Mouse (Mus musculus) liver, adult 2 months (tissue): ENCODE measurements around the gene Muc13. TPM values are rescaled to one million over a fixed set of nuclear protein-coding genes. Genes with fewer than 3 reads are reported as not detected.

Experiments
- DNase-seq: peaks from one replicate; pipeline ENCODE4 v3.0.0-alpha.2; 2011; ENCODE audit warnings: low read depth, low spot score; ENCODE audit errors: extremely low read depth
- H3K27ac ChIP-seq: fragments of 200-500 bp; replicated peaks from 2 replicates; pipeline ENCODE4 v1.5.1; 2012; ENCODE audit warnings: low read depth, mild to moderate bottlenecking, control low read depth, inconsistent platforms, low read length; ENCODE audit not compliant: insufficient read depth
- H3K27me3 ChIP-seq: fragments of 200-500 bp; 2 replicates; pipeline ENCODE4 v1.6.1; 2012; ENCODE audit warnings: mild to moderate bottlenecking, moderate library complexity, low read length, inconsistent platforms; ENCODE audit not compliant: control insufficient read depth, insufficient read depth
- H3K36me3 ChIP-seq: fragments of 200-500 bp; 2 replicates; pipeline ENCODE4 v1.6.1; 2012; ENCODE audit warnings: low read length, inconsistent platforms; ENCODE audit not compliant: control insufficient read depth, insufficient read depth
- H3K4me1 ChIP-seq: fragments of 200-500 bp; 2 replicates; pipeline ENCODE4 v1.6.1; 2011; ENCODE audit warnings: low read length; ENCODE audit not compliant: control insufficient read depth, insufficient read depth
- H3K4me3 ChIP-seq: fragments of 200-500 bp; 2 replicates; pipeline ENCODE4 v1.5.1; 2011; ENCODE audit warnings: low read depth, mild to moderate bottlenecking, control low read depth, low read length, moderate library complexity; ENCODE audit not compliant: insufficient read depth
- H3K79me2 ChIP-seq: fragments of 200-500 bp; 2 replicates; pipeline ENCODE4 v1.6.1; 2012; ENCODE audit warnings: inconsistent platforms, mild to moderate bottlenecking, low read length, moderate library complexity; ENCODE audit not compliant: control insufficient read depth, insufficient read depth
- H3K9ac ChIP-seq: fragments of 200-500 bp; 2 replicates; pipeline ENCODE4 v1.6.1; 2012; ENCODE audit warnings: low read depth, mild to moderate bottlenecking, control low read depth, inconsistent platforms, low read length
- CTCF ChIP-seq: fragments of 200-500 bp; IDR thresholded peaks from 2 replicates; pipeline ENCODE4 v1.5.1; 2011; ENCODE audit warnings: low read depth, low read length, control low read depth
- POLR2A ChIP-seq: fragments of 200-500 bp; IDR thresholded peaks from 2 replicates; pipeline ENCODE4 v1.6.1; 2011; ENCODE audit warnings: low read length, control low read depth; ENCODE audit not compliant: insufficient read depth; ENCODE audit errors: extremely low read depth
- WGBS: fragments of 180-500 bp; shearing (Covaris S2); methylation state at CpG from one replicate; pipeline ENCODE4 v1.1.7; 2018; 5-methylcytosine and 5-hydroxymethylcytosine counted together
- polyA plus RNA-seq: library from polyadenylated mRNA; depleted of rRNA; stranded (reverse); fragments of >200 nt; gene quantifications from 2 replicates; pipeline ENCODE4 v1.2.3, GENCODE M21; 2012; rRNA removed
- total RNA-seq: library from RNA; depleted of rRNA; stranded (reverse); fragments of >200 nt; gene quantifications from 2 replicates; pipeline ENCODE4 v1.2.3, GENCODE M21; 2014; rRNA removed

Gene Muc13
- total RNA-seq (not detected in 2 replicates), polyA plus RNA-seq (0.32 and 0.65 TPM in 2 replicates)

- DNase-seq, result no peak
- no peaks in the 10 kb centered on the region for H3K27me3 ChIP-seq
- H3K9ac ChIP-seq, result no peak within 1 kb of the TSS
- no peaks in the 10 kb centered on the region for H3K4me1 ChIP-seq
- 70% methylated on average over 10 of the region's 10 CpGs for WGBS
- H3K36me3 ChIP-seq, result no peaks in the 10 kb centered on the region
- no peak within 1 kb of the TSS for H3K4me3 ChIP-seq
- no peaks in the 10 kb centered on the region for H3K79me2 ChIP-seq
- no peak within 1 kb of the TSS for H3K27ac ChIP-seq
- TF ChIP-seq CTCF (no peak), POLR2A (no peak)
These were observed at the start of gene Muc13 for GRCm38 (mm10) chr16:33793846-33794791. Muc13 (plus strand) TSS chr16:33794037.

DNA sequence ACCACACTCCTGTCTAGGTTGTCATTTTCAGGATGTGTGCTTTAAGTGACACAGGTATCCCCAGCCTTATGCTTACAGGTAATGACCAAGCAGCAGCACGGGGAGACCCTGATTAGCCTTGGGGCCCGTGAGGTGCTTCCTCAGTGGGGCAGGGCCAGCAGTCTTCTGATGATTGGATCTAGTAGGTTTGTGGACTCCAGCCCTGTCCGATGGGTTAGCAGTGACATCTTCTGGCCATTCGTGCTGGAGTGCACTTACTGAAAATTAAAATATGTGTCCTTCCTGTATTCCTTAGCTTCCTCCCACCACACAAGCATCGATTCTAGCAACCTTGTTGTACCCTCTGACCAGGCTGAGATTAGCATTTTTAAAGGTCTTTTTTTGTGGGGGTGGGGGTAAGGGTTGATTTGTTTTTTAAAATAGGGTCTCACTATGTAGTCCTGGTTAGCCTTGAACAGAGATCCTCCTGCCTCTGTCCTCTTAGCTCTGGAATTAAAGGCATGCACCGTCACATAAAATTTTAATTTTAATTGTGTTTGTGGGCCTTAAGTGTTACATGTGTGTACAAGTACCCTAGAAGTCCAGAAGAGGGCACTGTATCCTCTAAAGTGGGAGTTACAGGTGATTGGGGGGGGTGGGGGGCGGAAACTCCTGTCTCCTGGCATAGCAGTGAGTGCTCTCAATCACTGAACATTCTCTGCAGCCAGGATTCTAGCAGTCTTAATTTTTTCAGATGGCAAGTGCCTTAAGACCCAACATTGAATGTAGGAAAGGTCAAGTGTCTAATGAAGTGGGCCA lies 49.0 kb upstream of the Muc13 start:
- Histone ChIP-seq H3K27me3 (no peaks in the 10 kb centered on the region), H3K4me3 (no peak overlapping the region), H3K4me1 (peaks cover 5% of the 10 kb centered on the region; the same call in 1 of the 2 replicates), H3K27ac (no peak overlapping the region), H3K79me2 (no peaks in the 10 kb centered on the region), H3K9ac (no peak overlapping the region), H3K36me3 (no peaks in the 10 kb centered on the region)
- WGBS, result 73% methylated on average over 7 of the region's 7 CpGs
- DNase-seq, result peak; percentile 30
- peak; percentile 43; the same call in 1 of the 2 replicates for TF ChIP-seq CTCF
- TF ChIP-seq POLR2A, result no peak

- no peak for TF ChIP-seq POLR2A
- TF ChIP-seq CTCF, result no peak
- Histone ChIP-seq H3K27ac (no peak overlapping the region), H3K9ac (no peak overlapping the region), H3K4me3 (no peak overlapping the region), H3K36me3 (no peaks in the 10 kb centered on the region), H3K4me1 (peaks cover 2% of the 10 kb centered on the region; the same call in 1 of the 2 replicates), H3K27me3 (no peaks in the 10 kb centered on the region), H3K79me2 (no peaks in the 10 kb centered on the region)
- peak; percentile 36 for DNase-seq
- WGBS, result 82% methylated on average over 7 of the region's 7 CpGs
These were observed 48.4 kb upstream of the Muc13 start for GRCm38 (mm10) chr16:33745457-33745856.

DNA sequence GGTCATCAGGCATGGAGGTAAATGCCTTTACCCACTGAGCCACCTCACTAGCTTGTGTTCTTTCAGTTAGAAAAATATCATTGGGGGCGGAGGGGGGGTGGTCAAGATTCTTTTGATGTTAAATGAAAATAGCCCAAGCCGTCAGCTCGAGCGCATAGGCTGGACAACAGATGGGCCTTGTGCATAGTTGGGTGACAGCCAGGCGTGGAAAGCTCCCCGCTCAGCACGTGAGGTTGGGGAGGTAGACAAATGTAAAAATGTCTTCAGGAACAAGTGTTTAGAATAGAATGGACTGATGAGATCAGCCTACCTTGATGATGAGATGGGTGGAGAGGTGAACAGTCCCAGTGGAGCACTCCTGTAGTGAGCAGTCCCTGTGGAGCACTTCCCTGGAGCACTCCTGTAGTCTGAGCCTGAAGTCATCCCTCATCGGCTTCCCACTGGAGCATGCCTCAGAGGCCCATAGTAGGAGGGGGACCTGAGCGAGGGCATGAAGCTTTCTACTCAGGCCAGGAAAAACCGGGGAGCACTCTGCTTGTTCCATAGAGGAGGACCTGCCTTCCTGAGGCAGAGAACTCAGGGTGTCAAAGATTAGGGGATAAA lies 47.7 kb upstream of the Muc13 start:
- Histone ChIP-seq H3K4me3 (no peak overlapping the region), H3K4me1 (peaks cover 2% of the 10 kb centered on the region; the same call in 1 of the 2 replicates), H3K79me2 (no peaks in the 10 kb centered on the region), H3K27me3 (no peaks in the 10 kb centered on the region), H3K27ac (no peak overlapping the region), H3K36me3 (no peaks in the 10 kb centered on the region), H3K9ac (no peak overlapping the region)
- DNase-seq, result no peak
- 94% methylated on average over 10 of the region's 10 CpGs for WGBS
- TF ChIP-seq POLR2A (no peak), CTCF (no peak)

DNA sequence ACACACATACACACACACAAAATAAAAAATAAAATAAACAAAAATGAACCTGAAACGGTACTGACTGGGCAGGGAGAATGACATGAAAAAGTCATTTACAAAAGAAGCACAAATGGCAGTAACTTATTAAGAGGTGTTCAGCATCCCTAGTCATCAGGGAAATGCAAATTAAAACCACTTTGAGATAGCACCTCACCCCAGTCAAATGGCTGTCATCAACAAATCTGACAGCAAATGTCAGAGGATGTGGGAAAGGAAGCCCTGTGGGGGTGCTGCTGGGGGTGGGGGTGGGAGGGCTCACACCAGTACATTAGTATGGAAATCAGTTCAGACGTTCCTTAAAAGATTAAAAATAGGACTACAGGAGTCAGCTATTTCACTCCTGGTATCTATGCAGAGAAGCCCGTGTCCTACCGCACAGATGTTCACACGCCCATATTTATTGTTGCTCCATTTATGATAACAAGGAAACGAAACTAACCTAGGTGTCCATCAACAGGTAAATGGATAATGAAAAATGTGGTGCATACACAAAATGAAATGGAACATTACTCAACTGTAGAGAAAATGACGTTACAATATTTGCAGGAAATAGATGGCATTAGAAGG lies 46.4 kb upstream of the Muc13 start:
- WGBS, result 73% methylated on average over 7 of the region's 7 CpGs
- H3K4me1 ChIP-seq, result peaks cover 2% of the 10 kb centered on the region; the same call in 1 of the 2 replicates
- H3K27ac ChIP-seq, result no peak overlapping the region
- H3K4me3 ChIP-seq, result no peak overlapping the region
- DNase-seq, result no peak
- no peak overlapping the region for H3K9ac ChIP-seq
- H3K27me3 ChIP-seq, result no peaks in the 10 kb centered on the region
- H3K79me2 ChIP-seq, result no peaks in the 10 kb centered on the region
- TF ChIP-seq CTCF (no peak), POLR2A (no peak)
- H3K36me3 ChIP-seq, result no peaks in the 10 kb centered on the region
